Mouse (Mus musculus) limb, embryonic 14.5 days (tissue): ENCODE measurements around the gene Gm42417. TPM values are rescaled to one million over a fixed set of nuclear protein-coding genes. Genes with fewer than 3 reads are reported as not detected.

Experiments
- ATAC-seq: fragments of 200-750 bp; cut with Nextera tagmentation; 2 replicates; pipeline ENCODE4 v1.8.0; 2017; ENCODE audit warnings: low read depth, moderate number of reproducible peaks, moderate TSS enrichment; ENCODE audit not compliant: low FRiP score
- DNase-seq: peaks from one replicate; pipeline ENCODE4 v3.0.0-alpha.2; 2015; ENCODE audit warnings: low spot score
- H3K27ac ChIP-seq: fragments of 300-500 bp; sonication (generic); replicated peaks from 2 replicates; pipeline ENCODE4 v1.5.1; 2014; ENCODE audit warnings: low read depth, mild to moderate bottlenecking, low read length, moderate library complexity, mixed read lengths
- H3K27me3 ChIP-seq: fragments of 300-500 bp; sonication (generic); 2 replicates; pipeline ENCODE4 v1.6.1; 2014; ENCODE audit warnings: low read length, mixed read lengths; ENCODE audit not compliant: control insufficient read depth, insufficient read depth
- H3K36me3 ChIP-seq: fragments of 300-500 bp; sonication (generic); 2 replicates; pipeline ENCODE4 v1.6.1; 2014; ENCODE audit warnings: mild to moderate bottlenecking, low read length, moderate library complexity, mixed read lengths; ENCODE audit not compliant: control insufficient read depth, insufficient read depth
- H3K4me1 ChIP-seq: fragments of 300-500 bp; sonication (generic); 2 replicates; pipeline ENCODE4 v1.6.1; 2014; ENCODE audit warnings: antibody characterized with exemption, low read length, mixed read lengths; ENCODE audit not compliant: control insufficient read depth, insufficient read depth
- H3K4me2 ChIP-seq: fragments of 300-500 bp; sonication (generic); replicated peaks from 2 replicates; pipeline ENCODE4 v1.6.1; 2014; ENCODE audit warnings: low read depth, mild to moderate bottlenecking, low read length, moderate library complexity; ENCODE audit not compliant: severe bottlenecking
- H3K4me3 ChIP-seq: fragments of 300-500 bp; sonication (generic); replicated peaks from 2 replicates; pipeline ENCODE4 v1.5.1; 2014; ENCODE audit warnings: low read length
- H3K9ac ChIP-seq: fragments of 300-500 bp; sonication (generic); 2 replicates; pipeline ENCODE4 v1.6.1; 2014; ENCODE audit warnings: mild to moderate bottlenecking, low read depth, low read length, moderate library complexity; ENCODE audit not compliant: severe bottlenecking
- H3K9me3 ChIP-seq: fragments of 300-500 bp; sonication (generic); 2 replicates; pipeline ENCODE4 v1.6.1; 2016; ENCODE audit warnings: low read length; ENCODE audit not compliant: control insufficient read depth
- POLR2A ChIP-seq: fragments of 200-500 bp; IDR thresholded peaks from 2 replicates; pipeline ENCODE4 v1.8.0; 2012; ENCODE audit warnings: inconsistent platforms, mild to moderate bottlenecking, moderate library complexity, borderline replicate concordance; ENCODE audit not compliant: insufficient read depth, insufficient read length; ENCODE audit errors: extremely low read depth
- WGBS: fragments of 180-500 bp; shearing (Covaris S2); extraction: QIAGEN DNeasy Blood & Tissue Kit; methylation state at CpG from one replicate; pipeline ENCODE4 v1.1.7; 2014; 5-methylcytosine and 5-hydroxymethylcytosine counted together
- polyA plus RNA-seq, 2 experiments: library from polyadenylated mRNA; depleted of rRNA in 1 of 2; stranded (reverse) in 1 of 2; unstranded in 1 of 2; fragments of >200 nt; fragmentation: Nextera tagmentation in 1 of 2; extraction: Ambion mirVana in 1 of 2; gene quantifications; 2 replicates each; pipeline versions ENCODE4 v1.2.1 to v1.2.3; 2012 to 2014

Gene Gm42417
- polyA plus RNA-seq, 2 experiments = 0.47 TPM; not detected in 1

DNA sequence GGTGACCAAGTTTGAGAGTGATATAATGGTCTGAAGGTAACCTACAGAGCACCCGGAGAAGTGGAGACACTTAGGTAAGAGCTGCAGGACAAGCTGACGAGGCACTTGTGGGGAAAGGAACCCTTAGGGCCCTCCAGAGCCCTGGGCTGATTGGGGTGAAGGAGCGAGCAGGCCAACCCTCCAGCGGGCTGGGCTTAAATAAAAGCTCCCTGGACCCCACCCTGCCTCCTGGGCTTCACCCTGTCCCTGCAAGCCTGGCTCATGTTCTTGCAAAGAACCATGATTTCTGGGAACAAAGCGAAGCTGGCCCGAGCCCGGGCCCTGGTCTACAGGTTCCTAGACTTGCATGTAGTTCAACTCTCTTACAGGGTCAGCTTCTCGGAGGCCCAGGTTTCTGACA lies 34.3 kb upstream of the Gm42417 start:
- H3K4me1 ChIP-seq = peaks cover 17% of the 10 kb centered on the region
- ATAC-seq (no peak), DNase-seq (no peak)
- H3K27me3 ChIP-seq = no peaks in the 10 kb centered on the region
- no peak overlapping the region for H3K4me2 ChIP-seq
- H3K9ac ChIP-seq = no peak overlapping the region
- no peaks in the 10 kb centered on the region for H3K9me3 ChIP-seq
- no peak overlapping the region for H3K4me3 ChIP-seq
- WGBS = 73% methylated on average over 8 of the region's 8 CpGs
- H3K36me3 ChIP-seq = no peaks in the 10 kb centered on the region
- no peak for TF ChIP-seq POLR2A
- no peak overlapping the region for H3K27ac ChIP-seq

DNA sequence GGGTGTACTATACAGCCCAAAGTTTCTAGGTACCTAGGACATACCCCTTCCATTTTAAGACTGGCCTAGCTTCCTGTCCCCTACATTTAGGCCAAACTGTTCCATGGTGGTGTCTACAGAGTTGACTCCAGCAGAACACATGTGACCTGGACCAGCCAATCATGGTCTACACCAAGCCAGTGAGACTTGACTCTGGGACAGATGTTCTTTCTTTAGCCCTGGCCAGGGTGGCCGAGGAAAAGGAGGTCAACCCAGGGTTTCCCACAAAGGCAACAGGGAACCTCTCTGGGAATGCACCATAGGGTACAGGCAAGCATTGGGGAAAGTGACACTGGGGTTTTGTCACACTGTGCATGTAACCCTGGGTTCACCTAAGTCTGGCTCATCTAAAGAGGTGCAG lies 33.5 kb upstream of the Gm42417 start:
- no peak overlapping the region for H3K9ac ChIP-seq
- 65% methylated on average over 1 of the region's 1 CpGs for WGBS
- DNase-seq = no peak
- H3K36me3 ChIP-seq = no peaks in the 10 kb centered on the region
- no peak for ATAC-seq
- no peak overlapping the region for H3K4me2 ChIP-seq
- H3K9me3 ChIP-seq = no peaks in the 10 kb centered on the region
- TF ChIP-seq POLR2A = no peak
- no peak overlapping the region for H3K4me3 ChIP-seq
- peaks cover 25% of the 10 kb centered on the region for H3K4me1 ChIP-seq
- H3K27ac ChIP-seq = no peak overlapping the region
- H3K27me3 ChIP-seq = no peaks in the 10 kb centered on the region

DNA sequence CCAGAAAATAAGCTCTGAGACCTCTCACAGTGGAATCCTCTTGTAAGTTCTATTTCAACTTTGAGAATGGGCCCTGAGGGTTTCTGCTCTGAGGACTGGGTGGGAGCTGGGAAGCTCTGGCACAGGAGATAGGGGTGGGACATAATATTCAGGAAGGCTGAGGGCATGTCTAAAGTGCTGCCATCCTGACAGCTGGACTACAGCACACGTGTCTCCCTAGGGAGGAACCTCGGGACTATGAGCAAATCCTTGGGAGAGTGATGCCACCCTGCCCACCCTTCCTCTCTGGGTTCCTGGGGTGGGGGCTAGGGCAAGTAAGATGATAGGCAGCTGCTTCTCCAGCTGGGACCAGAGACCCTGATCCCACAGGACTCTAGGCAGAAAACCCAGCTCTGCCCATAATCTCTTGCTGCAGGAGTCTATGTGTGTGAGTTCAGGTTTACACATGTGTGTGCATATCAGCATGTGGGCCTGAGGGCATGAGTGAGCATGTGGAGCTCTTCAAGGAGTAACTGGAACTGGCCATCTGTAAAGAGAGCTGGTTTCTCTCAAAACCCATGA lies 33.0 kb upstream of the Gm42417 start:
- peaks cover 25% of the 10 kb centered on the region for H3K4me1 ChIP-seq
- no peak overlapping the region for H3K4me2 ChIP-seq
- H3K36me3 ChIP-seq = no peaks in the 10 kb centered on the region
- no peaks in the 10 kb centered on the region for H3K27me3 ChIP-seq
- no peak overlapping the region for H3K9ac ChIP-seq
- H3K4me3 ChIP-seq = no peak overlapping the region
- WGBS = 76% methylated on average over 2 of the region's 2 CpGs
- DNase-seq (no peak), ATAC-seq (no peak)
- no peak for TF ChIP-seq POLR2A
- H3K27ac ChIP-seq = no peak overlapping the region
- no peaks in the 10 kb centered on the region for H3K9me3 ChIP-seq

DNA sequence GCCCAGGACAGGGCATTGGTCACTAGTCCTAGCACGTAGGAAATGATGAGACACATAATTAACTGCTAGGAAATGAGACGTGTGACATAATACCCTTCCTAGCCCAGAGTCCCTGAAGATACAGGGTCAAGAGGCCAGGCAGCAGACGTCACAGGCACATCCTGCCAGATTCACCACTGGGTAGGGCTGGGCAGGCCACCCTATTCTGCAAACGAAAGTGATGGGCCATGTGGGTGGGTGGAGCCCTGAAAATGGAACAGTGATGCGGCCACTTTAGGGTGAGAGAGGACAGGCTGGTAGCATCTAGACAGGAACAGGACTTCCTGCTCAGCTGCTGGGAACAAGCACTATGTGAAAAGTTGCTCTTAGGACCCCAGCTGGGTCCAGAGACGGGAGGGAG lies 32.4 kb upstream of the Gm42417 start:
- Histone ChIP-seq H3K36me3 (no peaks in the 10 kb centered on the region), H3K27ac (no peak overlapping the region), H3K9ac (no peak overlapping the region), H3K4me2 (no peak overlapping the region), H3K9me3 (no peaks in the 10 kb centered on the region), H3K4me3 (no peak overlapping the region), H3K27me3 (no peaks in the 10 kb centered on the region), H3K4me1 (peaks cover 23% of the 10 kb centered on the region)
- no peak for ATAC-seq
- TF ChIP-seq POLR2A = no peak
- 45% methylated on average over 6 of the region's 6 CpGs for WGBS
- DNase-seq = no peak

DNA sequence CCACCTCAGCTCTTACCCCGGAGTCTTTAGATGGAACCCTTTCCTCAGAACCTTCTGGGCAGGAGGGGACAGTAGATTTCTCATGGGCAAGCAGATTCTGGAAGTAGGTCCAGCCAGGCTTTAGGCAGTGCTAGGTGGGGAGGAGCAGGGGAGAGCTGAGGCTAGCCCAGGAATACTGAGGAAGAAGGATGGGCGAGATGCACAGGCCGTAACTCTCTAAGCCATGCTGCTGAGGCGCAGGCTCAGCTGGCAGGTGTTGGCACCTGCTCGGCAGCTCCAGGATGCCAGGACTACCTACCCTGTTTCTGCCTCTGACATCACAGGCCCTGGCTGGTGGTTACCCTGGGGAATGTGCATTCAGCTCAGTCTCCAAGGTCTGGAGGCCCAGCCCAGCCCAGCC lies 31.1 kb upstream of the Gm42417 start:
- DNase-seq (no peak), ATAC-seq (no peak)
- TF ChIP-seq POLR2A = no peak
- Histone ChIP-seq H3K36me3 (no peaks in the 10 kb centered on the region), H3K4me3 (no peak overlapping the region), H3K4me2 (no peak overlapping the region), H3K4me1 (peaks cover 28% of the 10 kb centered on the region), H3K27me3 (no peaks in the 10 kb centered on the region), H3K27ac (no peak overlapping the region), H3K9me3 (no peaks in the 10 kb centered on the region), H3K9ac (no peak overlapping the region)
- 81% methylated on average over 5 of the region's 5 CpGs for WGBS
